Mouse (Mus musculus) cerebellum, adult 8-10 months (tissue): ENCODE data around the gene Eif3f.
A peak's percentile ranks its signal among the peaks of the same experiment; 100 is the strongest.

Source experiments
- DNase-seq: peaks from one replicate; pipeline ENCODE4 v3.0.0; 2022

Eif3f gene

DNA sequence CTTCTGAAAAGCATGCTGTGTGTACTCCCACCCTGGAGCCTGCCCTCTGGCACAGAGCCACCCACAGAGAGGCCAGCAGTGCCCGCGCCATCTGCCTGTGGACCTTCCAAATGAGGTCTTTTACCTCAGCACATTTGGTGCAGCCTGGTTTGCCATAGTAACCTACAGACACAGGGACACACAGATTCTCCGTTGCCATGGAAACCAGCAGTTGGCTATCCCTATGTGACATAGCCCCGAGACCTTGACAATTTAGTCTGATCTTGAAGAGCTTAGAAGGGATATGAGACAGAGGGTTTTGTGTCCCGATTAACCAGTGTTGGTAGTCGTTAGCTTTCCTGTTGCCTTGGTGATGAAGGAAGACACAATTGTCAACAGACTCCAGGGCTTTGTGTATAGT is 38.1 kb downstream of the Eif3f start:
- DNase-seq, result peak; percentile 55

DNA sequence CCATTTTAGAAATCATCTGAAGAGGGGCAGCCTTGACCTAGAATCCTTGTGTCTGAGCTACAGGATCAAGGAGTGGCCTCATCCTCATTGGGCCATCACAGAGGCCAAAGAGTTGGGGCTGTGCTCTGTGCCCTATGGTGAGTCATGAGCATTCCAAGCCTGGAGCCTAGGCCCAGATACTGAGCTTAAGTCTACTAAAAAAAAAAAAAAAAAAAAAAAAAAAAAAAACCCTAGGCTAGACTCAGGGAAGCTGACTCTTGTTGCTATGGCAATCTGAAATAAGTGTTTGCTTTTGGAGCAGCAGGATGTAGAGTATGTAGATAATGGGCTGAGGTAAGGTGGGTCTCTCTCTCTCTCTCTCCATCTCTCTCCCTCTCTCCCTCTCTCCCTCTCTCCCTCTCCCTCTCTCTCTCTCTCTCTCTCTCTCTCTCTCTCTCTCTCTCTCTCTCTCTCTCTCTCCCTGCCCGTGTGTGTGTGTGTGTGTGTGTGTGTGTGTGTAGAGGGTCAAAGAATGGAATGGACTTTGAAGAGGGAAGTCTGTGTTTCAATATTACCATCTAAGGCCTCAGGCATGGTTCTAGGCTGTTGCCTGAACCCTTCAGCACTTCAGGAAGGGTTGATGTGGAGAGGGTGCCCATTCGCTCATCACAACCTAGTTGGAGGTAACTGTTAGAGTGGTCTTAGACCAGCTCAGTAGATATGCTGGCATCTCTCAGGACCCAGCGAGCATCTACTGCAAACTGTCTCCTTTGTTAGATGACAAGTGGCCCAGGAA is 51.9 kb downstream of the Eif3f start:
- DNase-seq, result no peak

DNA sequence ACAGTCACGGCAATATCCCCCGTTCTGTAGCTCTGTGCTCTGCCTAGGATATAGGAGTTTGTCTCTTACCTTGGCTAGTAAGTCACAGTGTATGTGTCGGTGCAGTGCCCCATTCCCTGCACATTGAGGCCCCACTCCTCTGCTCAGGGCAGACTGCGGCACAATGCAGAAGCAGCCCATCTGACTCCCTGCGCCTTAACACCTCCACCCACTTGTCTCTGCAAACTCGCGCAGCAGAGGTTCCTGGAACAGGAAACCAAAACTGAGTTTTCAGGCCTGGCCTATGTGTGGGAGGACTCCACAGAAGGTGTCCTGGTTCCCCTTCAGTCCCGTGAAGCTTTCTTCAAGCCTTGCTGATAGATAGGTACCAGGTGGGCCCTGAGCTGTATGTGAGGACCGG is 57.0 kb downstream of the Eif3f start:
- DNase-seq, result no peak
